Mouse (Mus musculus) thymus, adult 2 months (tissue): ENCODE measurements around the gene Zfp59.

Experiments
- CTCF ChIP-seq: fragments of 200-500 bp; IDR thresholded peaks from 2 replicates; pipeline ENCODE4 v1.5.1; 2012; ENCODE audit warnings: mild to moderate bottlenecking, control low read depth, low read length, moderate library complexity, borderline replicate concordance; ENCODE audit not compliant: control insufficient read depth, poor library complexity, insufficient read depth; ENCODE audit errors: extremely low read depth
- POLR2A ChIP-seq: fragments of 200-500 bp; IDR thresholded peaks from 2 replicates; pipeline ENCODE4 v1.6.1; 2012; ENCODE audit warnings: mild to moderate bottlenecking, low read length, control low read depth, moderate library complexity; ENCODE audit not compliant: control insufficient read depth, poor library complexity, insufficient read depth; ENCODE audit errors: extremely low read depth

DNA sequence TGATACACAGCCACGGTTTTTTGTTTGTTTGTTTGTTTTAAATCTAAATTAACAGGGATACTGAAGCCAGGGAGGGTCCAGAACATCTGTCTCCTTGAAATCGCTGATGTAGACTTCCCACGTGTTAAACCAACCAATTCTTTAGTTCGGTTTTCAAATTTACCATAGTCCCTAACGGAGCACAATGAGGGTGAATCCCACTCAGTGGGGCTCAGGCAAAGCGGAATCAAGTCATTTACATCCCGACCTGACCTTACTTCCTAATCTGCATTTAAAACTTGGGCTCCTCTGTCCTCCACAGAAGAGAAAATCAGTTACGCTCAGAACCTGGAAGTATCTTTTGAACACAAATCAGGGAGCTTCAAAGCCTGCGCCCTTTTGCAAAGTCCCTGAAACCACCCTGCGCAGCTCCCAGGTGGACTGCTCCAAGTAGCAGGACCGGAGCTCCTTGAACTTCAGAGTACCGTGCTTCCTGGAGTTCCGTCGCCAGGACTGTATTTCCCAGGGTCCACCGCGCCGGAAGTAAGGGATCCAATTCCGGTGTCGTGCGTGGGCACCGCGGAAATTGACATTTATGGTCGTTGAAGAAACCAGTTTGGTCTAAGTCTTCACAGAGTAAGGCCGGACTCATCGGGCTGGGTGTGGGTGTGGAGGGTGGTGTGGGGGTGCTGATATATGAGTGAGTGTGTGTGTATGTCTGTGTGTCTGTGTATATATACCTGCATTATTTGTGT lies 33.9 kb upstream of the Zfp59 start:
- TF ChIP-seq CTCF (no peak), POLR2A (peak; percentile 56; the same call in 1 of the 2 replicates)
